Mouse (Mus musculus) myocyte (in vitro differentiated cells): ENCODE data around the gene Irf8.

Experiments used
- MYOG ChIP-seq, 3 experiments: IDR thresholded peaks; one replicate each; pipeline ENCODE4 v1.6.1; 2011; ENCODE audit warnings: control low read depth in 2 of 3, low read depth in 2 of 3, mild to moderate bottlenecking in 2 of 3; ENCODE audit not compliant: insufficient read length in 2 of 3, control insufficient read depth in 1 of 3, insufficient read depth in 1 of 3
- POLR2A ChIP-seq: IDR thresholded peaks from one replicate; pipeline ENCODE4 v1.6.1; 2011; ENCODE audit warnings: low read depth, mild to moderate bottlenecking, control low read depth, moderate library complexity; ENCODE audit not compliant: insufficient read length
- POLR2AphosphoS2 ChIP-seq: IDR thresholded peaks from one replicate; pipeline ENCODE4 v1.6.1; 2011; ENCODE audit warnings: low read depth, control low read depth; ENCODE audit not compliant: insufficient read length
- REST ChIP-seq: IDR thresholded peaks from one replicate; pipeline ENCODE4 v1.6.1; 2011; ENCODE audit warnings: mild to moderate bottlenecking, control low read depth, moderate library complexity; ENCODE audit not compliant: insufficient read depth, insufficient read length
- TCF12 ChIP-seq: IDR thresholded peaks from one replicate; pipeline ENCODE4 v1.6.1; 2011; ENCODE audit warnings: mild to moderate bottlenecking, control low read depth; ENCODE audit not compliant: poor library complexity, insufficient read depth, severe bottlenecking

GRCm38 (mm10) chr8:120779106-120779505 lies 42.9 kb downstream of the Irf8 start:
- TF ChIP-seq POLR2A: no peak
- TF ChIP-seq MYOG (IDR thresholded peaks at IDR 0.05; ENCODE audit: control insufficient read depth in 1 of 3, insufficient read depth in 1 of 3, insufficient read length in 2 of 3, low read depth in 2 of 3): no peak
- no peak for TF ChIP-seq POLR2AphosphoS2
- no peak for TF ChIP-seq TCF12
- TF ChIP-seq REST: no peak
